Mouse (Mus musculus) small intestine, adult 2 months (tissue): Measurements from ENCODE around the gene Epha4.

Experiments used
- CTCF ChIP-seq: fragments of 200-500 bp; IDR thresholded peaks from 2 replicates; pipeline ENCODE4 v1.5.1; 2012; ENCODE audit warnings: low read depth, mild to moderate bottlenecking, control low read depth, inconsistent platforms, low read length, moderate library complexity, mixed read lengths; ENCODE audit not compliant: insufficient replicate concordance, insufficient read length; ENCODE audit errors: extremely low read depth
- POLR2A ChIP-seq: fragments of 200-500 bp; IDR thresholded peaks from 2 replicates; pipeline ENCODE4 v1.6.1; 2012; ENCODE audit warnings: low read depth, mild to moderate bottlenecking, control low read depth, inconsistent platforms, low read length, moderate library complexity

DNA sequence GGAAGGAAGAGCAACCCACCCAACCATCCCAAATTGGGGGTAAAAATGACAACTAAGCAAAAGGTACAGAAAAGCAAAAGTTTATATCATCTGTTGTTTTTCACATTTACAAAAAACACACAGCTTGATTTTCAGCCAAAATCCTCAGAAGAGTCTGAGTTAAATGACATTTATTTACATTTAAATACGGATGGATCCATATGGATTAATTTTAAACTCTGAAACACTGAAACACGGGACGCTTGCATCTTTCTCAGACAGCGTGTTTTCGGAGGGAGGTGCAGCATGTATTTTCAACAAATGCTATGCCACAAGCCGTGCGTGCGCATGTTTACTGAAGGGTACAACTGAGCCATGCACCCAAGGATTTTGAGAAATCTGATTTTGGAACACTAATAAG is 105.4 kb downstream of the Epha4 start:
- no peak for TF ChIP-seq CTCF
- no peak for TF ChIP-seq POLR2A
